Mouse (Mus musculus) heart, adult 2 months (tissue): ENCODE results near the gene Pak3.

Source experiments
- CTCF ChIP-seq: fragments of 200-600 bp; IDR thresholded peaks from 2 replicates; pipeline ENCODE4 v1.8.1; 2022; ENCODE audit warnings: antibody characterized with exemption, mild to moderate bottlenecking, moderate library complexity
- POLR2A ChIP-seq: fragments of 200-500 bp; IDR thresholded peaks from 2 replicates; pipeline ENCODE4 v1.6.1; 2011; ENCODE audit warnings: mild to moderate bottlenecking, low read depth, low read length, control low read depth; ENCODE audit not compliant: insufficient read depth

- TF ChIP-seq POLR2A (no peak), CTCF (no peak)
These were observed 109.4 kb downstream of the Pak3 start for GRCm38 (mm10) chrX:143627767-143628166.
